Mouse (Mus musculus) hindbrain, embryonic 12.5 days (tissue): ENCODE measurements around the gene Kcnma1. TPM values are rescaled to one million over a fixed set of nuclear protein-coding genes. Genes with fewer than 3 reads are reported as not detected.

ENCODE experiments used
- ATAC-seq: fragments of 200-750 bp; cut with Nextera tagmentation; 2 replicates; pipeline ENCODE4 v1.8.0; 2017; ENCODE audit warnings: moderate TSS enrichment; ENCODE audit not compliant: low FRiP score
- H3K27ac ChIP-seq: fragments of 300-500 bp; sonication (generic); 2 replicates; pipeline ENCODE4 v1.5.1; 2016; ENCODE audit warnings: mild to moderate bottlenecking
- H3K27me3 ChIP-seq: fragments of 300-500 bp; sonication (generic); 2 replicates; pipeline ENCODE4 v1.6.1; 2016; ENCODE audit warnings: mild to moderate bottlenecking
- H3K36me3 ChIP-seq: fragments of 300-500 bp; sonication (generic); 2 replicates; pipeline ENCODE4 v1.6.1; 2016; ENCODE audit warnings: mild to moderate bottlenecking
- H3K4me1 ChIP-seq: fragments of 300-500 bp; sonication (generic); 2 replicates; pipeline ENCODE4 v1.6.1; 2016
- H3K4me2 ChIP-seq: fragments of 300-500 bp; sonication (generic); replicated peaks from 2 replicates; pipeline ENCODE4 v1.6.1; 2016; ENCODE audit warnings: mild to moderate bottlenecking
- H3K4me3 ChIP-seq: fragments of 300-500 bp; sonication (generic); 2 replicates; pipeline ENCODE4 v1.5.1; 2016; ENCODE audit warnings: mild to moderate bottlenecking
- H3K9ac ChIP-seq: fragments of 300-500 bp; sonication (generic); 2 replicates; pipeline ENCODE4 v1.6.1; 2016; ENCODE audit warnings: mild to moderate bottlenecking, moderate library complexity
- H3K9me3 ChIP-seq: fragments of 300-500 bp; sonication (generic); replicated peaks from 2 replicates; pipeline ENCODE4 v1.6.1; 2016; ENCODE audit warnings: mild to moderate bottlenecking
- WGBS: fragments of 180-500 bp; shearing (Covaris S2); methylation state at CpG from one replicate; pipeline ENCODE4 v1.1.7; 2016; 5-methylcytosine and 5-hydroxymethylcytosine counted together
- polyA plus RNA-seq: library from polyadenylated mRNA; unstranded; fragments of >200 nt; fragmentation: Nextera tagmentation; extraction: Ambion mirVana; gene quantifications from 2 replicates; pipeline ENCODE4 v1.2.1, GENCODE M21; 2016

Gene Kcnma1
- polyA plus RNA-seq, 1 experiment from 2014 or later = 5.0 TPM

- Histone ChIP-seq H3K27me3 (no peaks in the 10 kb centered on the region), H3K9ac (no peak overlapping the region), H3K4me2 (no peak overlapping the region), H3K9me3 (no peaks in the 10 kb centered on the region), H3K27ac (no peak overlapping the region), H3K36me3 (no peaks in the 10 kb centered on the region), H3K4me3 (no peak overlapping the region), H3K4me1 (no peaks in the 10 kb centered on the region)
- ATAC-seq = no peak
- 33% methylated on average over 2 of the region's 2 CpGs for WGBS
Measured at GRCm38 (mm10) chr14:23491359-23491758, 522.9 kb downstream of the Kcnma1 start.

GRCm38 (mm10) chr14:23486687-23487086, 527.6 kb downstream of the Kcnma1 start:
- Histone ChIP-seq H3K27ac (no peak overlapping the region), H3K27me3 (no peaks in the 10 kb centered on the region), H3K4me2 (no peak overlapping the region), H3K9ac (no peak overlapping the region), H3K36me3 (no peaks in the 10 kb centered on the region), H3K4me3 (no peak overlapping the region), H3K9me3 (no peaks in the 10 kb centered on the region), H3K4me1 (no peaks in the 10 kb centered on the region)
- 94% methylated on average over 1 of the region's 1 CpGs for WGBS
- no peak for ATAC-seq

GRCm38 (mm10) chr14:23485802-23486500, 528.3 kb downstream of the Kcnma1 start:
- Histone ChIP-seq H3K4me2 (no peak overlapping the region), H3K9me3 (no peaks in the 10 kb centered on the region), H3K9ac (no peak overlapping the region), H3K4me3 (no peak overlapping the region), H3K36me3 (no peaks in the 10 kb centered on the region), H3K27me3 (no peaks in the 10 kb centered on the region), H3K4me1 (no peaks in the 10 kb centered on the region), H3K27ac (no peak overlapping the region)
- 77% methylated on average over 7 of the region's 7 CpGs for WGBS
- ATAC-seq = no peak

GRCm38 (mm10) chr14:23475129-23475528, 539.2 kb downstream of the Kcnma1 start:
- Histone ChIP-seq H3K4me2 (no peak overlapping the region), H3K27me3 (no peaks in the 10 kb centered on the region), H3K27ac (no peak overlapping the region), H3K36me3 (no peaks in the 10 kb centered on the region), H3K9me3 (no peaks in the 10 kb centered on the region), H3K4me3 (no peak overlapping the region), H3K4me1 (no peaks in the 10 kb centered on the region), H3K9ac (no peak overlapping the region)
- 89% methylated on average over 4 of the region's 4 CpGs for WGBS
- no peak for ATAC-seq

GRCm38 (mm10) chr14:23470071-23470470, 544.2 kb downstream of the Kcnma1 start:
- no peak overlapping the region for H3K9ac ChIP-seq
- no peaks in the 10 kb centered on the region for H3K36me3 ChIP-seq
- H3K4me2 ChIP-seq = no peak overlapping the region
- no peak for ATAC-seq
- H3K9me3 ChIP-seq = no peaks in the 10 kb centered on the region
- H3K27me3 ChIP-seq = no peaks in the 10 kb centered on the region
- no peaks in the 10 kb centered on the region for H3K4me1 ChIP-seq
- 90% methylated on average over 2 of the region's 2 CpGs for WGBS
- H3K4me3 ChIP-seq = no peak overlapping the region
- no peak overlapping the region for H3K27ac ChIP-seq

GRCm38 (mm10) chr14:23465135-23465534, 549.2 kb downstream of the Kcnma1 start:
- Histone ChIP-seq H3K4me3 (no peak overlapping the region), H3K9ac (no peak overlapping the region), H3K36me3 (no peaks in the 10 kb centered on the region), H3K27ac (no peak overlapping the region), H3K9me3 (no peaks in the 10 kb centered on the region), H3K4me1 (no peaks in the 10 kb centered on the region), H3K4me2 (no peak overlapping the region), H3K27me3 (no peaks in the 10 kb centered on the region)
- 79% methylated on average over 2 of the region's 2 CpGs for WGBS
- ATAC-seq = no peak

GRCm38 (mm10) chr14:23458560-23458959, 555.7 kb downstream of the Kcnma1 start:
- Histone ChIP-seq H3K36me3 (no peaks in the 10 kb centered on the region), H3K27ac (no peak overlapping the region), H3K9me3 (no peaks in the 10 kb centered on the region), H3K9ac (no peak overlapping the region), H3K4me2 (no peak overlapping the region), H3K4me1 (no peaks in the 10 kb centered on the region), H3K27me3 (peaks cover 4% of the 10 kb centered on the region; the same call in 1 of the 2 replicates), H3K4me3 (no peak overlapping the region)
- 51% methylated on average over 4 of the region's 4 CpGs for WGBS
- no peak for ATAC-seq

GRCm38 (mm10) chr14:23451681-23452080, 562.6 kb downstream of the Kcnma1 start:
- no peaks in the 10 kb centered on the region for H3K9me3 ChIP-seq
- WGBS = 85% methylated on average over 6 of the region's 6 CpGs
- H3K36me3 ChIP-seq = no peaks in the 10 kb centered on the region
- peaks cover 3% of the 10 kb centered on the region; the same call in 1 of the 2 replicates for H3K4me1 ChIP-seq
- H3K4me2 ChIP-seq = no peak overlapping the region
- no peak overlapping the region for H3K4me3 ChIP-seq
- H3K9ac ChIP-seq = no peak overlapping the region
- H3K27ac ChIP-seq = no peak overlapping the region
- ATAC-seq = no peak
- no peaks in the 10 kb centered on the region for H3K27me3 ChIP-seq

GRCm38 (mm10) chr14:23437467-23437866, 576.8 kb downstream of the Kcnma1 start:
- Histone ChIP-seq H3K27ac (no peak overlapping the region), H3K4me1 (no peaks in the 10 kb centered on the region), H3K36me3 (no peaks in the 10 kb centered on the region), H3K4me2 (no peak overlapping the region), H3K9ac (no peak overlapping the region), H3K27me3 (no peaks in the 10 kb centered on the region), H3K4me3 (no peak overlapping the region), H3K9me3 (no peaks in the 10 kb centered on the region)
- WGBS = 83% methylated on average over 3 of the region's 3 CpGs
- ATAC-seq = no peak

- no peak overlapping the region for H3K27ac ChIP-seq
- no peaks in the 10 kb centered on the region for H3K27me3 ChIP-seq
- H3K4me2 ChIP-seq = no peak overlapping the region
- H3K4me3 ChIP-seq = no peak overlapping the region
- H3K9ac ChIP-seq = no peak overlapping the region
- H3K9me3 ChIP-seq = no peaks in the 10 kb centered on the region
- no peaks in the 10 kb centered on the region for H3K4me1 ChIP-seq
- ATAC-seq = no peak
- H3K36me3 ChIP-seq = no peaks in the 10 kb centered on the region
- WGBS = 65% methylated on average over 8 of the region's 8 CpGs
Measured at GRCm38 (mm10) chr14:23435861-23436260, 578.4 kb downstream of the Kcnma1 start.

- ATAC-seq = no peak
Measured at GRCm38 (mm10) chr14:23430006-23430405, 584.3 kb downstream of the Kcnma1 start.

GRCm38 (mm10) chr14:23429043-23429442, 585.2 kb downstream of the Kcnma1 start:
- 28% methylated on average over 4 of the region's 4 CpGs for WGBS
- Histone ChIP-seq H3K4me3 (no peak overlapping the region), H3K4me2 (no peak overlapping the region), H3K36me3 (no peaks in the 10 kb centered on the region), H3K4me1 (0 out of 2 replicates have a peak, but pooled peaks cover 7% of the 10 kb centered on the region), H3K27me3 (peaks cover 6% of the 10 kb centered on the region), H3K27ac (no peak overlapping the region), H3K9me3 (no peaks in the 10 kb centered on the region), H3K9ac (no peak overlapping the region)
- no peak for ATAC-seq

More at GRCm38 (mm10) chr14:23430006-23430405, 584.3 kb downstream of the Kcnma1 start:
- Histone ChIP-seq H3K4me3 (no peak overlapping the region), H3K9me3 (no peaks in the 10 kb centered on the region), H3K36me3 (no peaks in the 10 kb centered on the region), H3K27ac (no peak overlapping the region), H3K27me3 (peaks cover 6% of the 10 kb centered on the region), H3K9ac (no peak overlapping the region), H3K4me2 (no peak overlapping the region), H3K4me1 (0 out of 2 replicates have a peak, but pooled peaks cover 7% of the 10 kb centered on the region)
- WGBS = 79% methylated on average over 2 of the region's 2 CpGs

GRCm38 (mm10) chr14:23422481-23423040, 591.7 kb downstream of the Kcnma1 start:
- WGBS = 51% methylated on average over 12 of the region's 12 CpGs
- H3K4me2 ChIP-seq = no peak overlapping the region
- no peaks in the 10 kb centered on the region for H3K9me3 ChIP-seq
- peaks cover 3% of the 10 kb centered on the region; the same call in 1 of the 2 replicates for H3K27me3 ChIP-seq
- 0 out of 2 replicates have a peak, but pooled peaks cover 9% of the 10 kb centered on the region for H3K4me1 ChIP-seq
- no peak overlapping the region for H3K9ac ChIP-seq
- H3K27ac ChIP-seq = no peak overlapping the region
- no peaks in the 10 kb centered on the region for H3K36me3 ChIP-seq
- no peak overlapping the region for H3K4me3 ChIP-seq
- ATAC-seq = no peak
